Mouse (Mus musculus) stomach, postnatal 0 days (tissue): ENCODE data around the gene 5730522E02Rik. TPM values are rescaled to one million over a fixed set of nuclear protein-coding genes. Genes with fewer than 3 reads are reported as not detected.
A peak's percentile ranks its signal among the peaks of the same experiment; 100 is the strongest.

ENCODE experiments used
- ATAC-seq: fragments of 200-750 bp; cut with Nextera tagmentation; 2 replicates; pipeline ENCODE4 v1.8.0; 2017; ENCODE audit not compliant: low FRiP score, low TSS enrichment
- DNase-seq: peaks from one replicate; pipeline ENCODE4 v3.0.0-alpha.2; 2016; ENCODE audit warnings: low spot score
- H3K27ac ChIP-seq: fragments of 300-500 bp; sonication (generic); replicated peaks from 2 replicates; pipeline ENCODE4 v1.5.1; 2014; ENCODE audit warnings: mild to moderate bottlenecking, control low read depth
- H3K27me3 ChIP-seq: fragments of 300-500 bp; sonication (generic); 2 replicates; pipeline ENCODE4 v1.6.1; 2014; ENCODE audit warnings: low read length; ENCODE audit not compliant: control insufficient read depth, insufficient read depth
- H3K36me3 ChIP-seq: fragments of 300-500 bp; sonication (generic); 2 replicates; pipeline ENCODE4 v1.6.1; 2014; ENCODE audit warnings: low read length, mixed read lengths; ENCODE audit not compliant: control insufficient read depth, insufficient read depth
- H3K4me1 ChIP-seq: fragments of 300-500 bp; sonication (generic); replicated peaks from 2 replicates; pipeline ENCODE4 v1.6.1; 2014; ENCODE audit warnings: antibody characterized with exemption; ENCODE audit not compliant: control insufficient read depth, insufficient read depth
- H3K4me2 ChIP-seq: fragments of 300-500 bp; sonication (generic); replicated peaks from 2 replicates; pipeline ENCODE4 v1.6.1; 2014; ENCODE audit warnings: low read depth, mild to moderate bottlenecking, control low read depth, moderate library complexity
- H3K4me3 ChIP-seq: fragments of 300-500 bp; sonication (generic); 2 replicates; pipeline ENCODE4 v1.5.1; 2014; ENCODE audit warnings: low read depth, low read length, control low read depth
- H3K9ac ChIP-seq: fragments of 300-500 bp; sonication (generic); 2 replicates; pipeline ENCODE4 v1.6.1; 2014; ENCODE audit warnings: mild to moderate bottlenecking, low read length, control low read depth, mixed read lengths
- H3K9me3 ChIP-seq: fragments of 300-500 bp; sonication (generic); 2 replicates; pipeline ENCODE4 v1.6.1; 2016; ENCODE audit warnings: low read length; ENCODE audit not compliant: control insufficient read depth
- CTCF ChIP-seq: IDR thresholded peaks from 2 replicates; pipeline ENCODE4 v1.5.1; 2016; ENCODE audit warnings: antibody characterized with exemption, low read depth, mild to moderate bottlenecking, moderate library complexity
- EP300 ChIP-seq: optimal IDR thresholded peaks from 2 replicates; pipeline ENCODE3; 2016; ENCODE audit warnings: antibody characterized with exemption
- WGBS: fragments of 180-500 bp; shearing (Covaris S2); extraction: QIAGEN DNeasy Blood & Tissue Kit; methylation state at CpG from one replicate; pipeline ENCODE4 v1.1.7; 2014; 5-methylcytosine and 5-hydroxymethylcytosine counted together
- polyA plus RNA-seq: library from polyadenylated mRNA; unstranded; fragments of >200 nt; fragmentation: Nextera tagmentation; extraction: Ambion mirVana; gene quantifications from 2 replicates; pipeline ENCODE4 v1.2.1, GENCODE M21; 2015

The 5730522E02Rik gene
- polyA plus RNA-seq, 1 experiment from 2014 or later = 1.1 TPM

GRCm38 (mm10) chr11:26167609-26167971, 43.0 kb downstream of the 5730522E02Rik start:
- no peak for DNase-seq
- Histone ChIP-seq H3K9me3 (no peaks in the 10 kb centered on the region), H3K4me3 (no peak overlapping the region), H3K36me3 (no peaks in the 10 kb centered on the region), H3K9ac (no peak overlapping the region), H3K27ac (no peak overlapping the region), H3K27me3 (no peaks in the 10 kb centered on the region), H3K4me2 (no peak overlapping the region), H3K4me1 (no peaks in the 10 kb centered on the region)
- 60% methylated on average over 7 of the region's 7 CpGs for WGBS
- no peak for ATAC-seq
- TF ChIP-seq CTCF (no peak), EP300 (no peak)

GRCm38 (mm10) chr11:26166966-26167608, 43.5 kb downstream of the 5730522E02Rik start:
- DNase-seq = peak; percentile 16

GRCm38 (mm10) chr11:26164651-26165259, 45.8 kb downstream of the 5730522E02Rik start:
- H3K4me3 ChIP-seq = no peak overlapping the region
- no peak overlapping the region for H3K4me2 ChIP-seq
- H3K27ac ChIP-seq = no peak overlapping the region
- no peaks in the 10 kb centered on the region for H3K4me1 ChIP-seq
- TF ChIP-seq CTCF (no peak), EP300 (no peak)
- 89% methylated on average over 5 of the region's 5 CpGs for WGBS
- no peaks in the 10 kb centered on the region for H3K36me3 ChIP-seq
- H3K27me3 ChIP-seq = no peaks in the 10 kb centered on the region
- no peak for DNase-seq
- H3K9me3 ChIP-seq = no peaks in the 10 kb centered on the region
- no peak overlapping the region for H3K9ac ChIP-seq
- no peak for ATAC-seq

More at GRCm38 (mm10) chr11:26166966-26167608, 43.5 kb downstream of the 5730522E02Rik start:
- H3K4me1 ChIP-seq = no peaks in the 10 kb centered on the region
- no peak overlapping the region for H3K9ac ChIP-seq
- no peaks in the 10 kb centered on the region for H3K9me3 ChIP-seq
- no peak overlapping the region for H3K4me3 ChIP-seq
- H3K36me3 ChIP-seq = no peaks in the 10 kb centered on the region
- no peak overlapping the region for H3K4me2 ChIP-seq
- no peak for TF ChIP-seq CTCF
- TF ChIP-seq EP300 = no peak
- H3K27ac ChIP-seq = no peak overlapping the region
- 50% methylated on average over 4 of the region's 4 CpGs for WGBS
- ATAC-seq = no peak
- no peaks in the 10 kb centered on the region for H3K27me3 ChIP-seq

GRCm38 (mm10) chr11:26161354-26161753, 49.2 kb downstream of the 5730522E02Rik start:
- H3K27ac ChIP-seq = no peak overlapping the region
- ATAC-seq (0 out of 2 replicates have a peak, but pooled peaks have one; percentile 38), DNase-seq (peak; percentile 36)
- H3K4me1 ChIP-seq = no peaks in the 10 kb centered on the region
- TF ChIP-seq EP300 (no peak), CTCF (no peak)
- no peak overlapping the region for H3K4me2 ChIP-seq
- no peaks in the 10 kb centered on the region for H3K36me3 ChIP-seq
- H3K9me3 ChIP-seq = no peaks in the 10 kb centered on the region
- 38% methylated on average over 5 of the region's 5 CpGs for WGBS
- no peak overlapping the region for H3K9ac ChIP-seq
- H3K4me3 ChIP-seq = no peak overlapping the region
- H3K27me3 ChIP-seq = no peaks in the 10 kb centered on the region

- Histone ChIP-seq H3K9ac (no peak overlapping the region), H3K4me3 (no peak overlapping the region), H3K27ac (no peak overlapping the region), H3K36me3 (no peaks in the 10 kb centered on the region), H3K9me3 (no peaks in the 10 kb centered on the region), H3K27me3 (no peaks in the 10 kb centered on the region), H3K4me2 (no peak overlapping the region), H3K4me1 (no peaks in the 10 kb centered on the region)
- no peak for DNase-seq
- WGBS = 54% methylated on average over 3 of the region's 3 CpGs
- TF ChIP-seq CTCF = no peak
- TF ChIP-seq EP300 = no peak
- ATAC-seq = no peak
These were observed 51.5 kb downstream of the 5730522E02Rik start for GRCm38 (mm10) chr11:26159033-26159432.

- Histone ChIP-seq H3K9ac (no peak overlapping the region), H3K4me1 (no peaks in the 10 kb centered on the region), H3K36me3 (no peaks in the 10 kb centered on the region), H3K4me3 (no peak overlapping the region), H3K27ac (no peak overlapping the region), H3K4me2 (no peak overlapping the region), H3K9me3 (no peaks in the 10 kb centered on the region), H3K27me3 (no peaks in the 10 kb centered on the region)
- no peak for ATAC-seq
- no peak for DNase-seq
- 80% methylated on average over 3 of the region's 3 CpGs for WGBS
- TF ChIP-seq CTCF (no peak), EP300 (no peak)
These were observed 70.5 kb downstream of the 5730522E02Rik start for GRCm38 (mm10) chr11:26140024-26140423.
